Mouse (Mus musculus): Measurements from ENCODE around the gene Pold3.
"Not testable (repeated sequence)": the region's sequence is repeated elsewhere in the genome, so short reads cannot be mapped to it uniquely, and the experiment has no call there.

Pold3 gene

GRCm38 (mm10) chr7:100111506-100111905 is 9.9 kb downstream of the Pold3 start:
- no peak for DNase-seq (ENCODE audit: extremely low spot score)

- peak; percentile 10 for DNase-seq (ENCODE audit: extremely low spot score)
These were observed 13.0 kb downstream of the Pold3 start for GRCm38 (mm10) chr7:100108341-100108740.

GRCm38 (mm10) chr7:100104677-100105076 is 16.7 kb downstream of the Pold3 start:
- DNase-seq (ENCODE audit: extremely low spot score), result no peak

- DNase-seq (ENCODE audit: extremely low spot score), result no peak
These were observed 21.3 kb downstream of the Pold3 start for GRCm38 (mm10) chr7:100100031-100100595.

DNA sequence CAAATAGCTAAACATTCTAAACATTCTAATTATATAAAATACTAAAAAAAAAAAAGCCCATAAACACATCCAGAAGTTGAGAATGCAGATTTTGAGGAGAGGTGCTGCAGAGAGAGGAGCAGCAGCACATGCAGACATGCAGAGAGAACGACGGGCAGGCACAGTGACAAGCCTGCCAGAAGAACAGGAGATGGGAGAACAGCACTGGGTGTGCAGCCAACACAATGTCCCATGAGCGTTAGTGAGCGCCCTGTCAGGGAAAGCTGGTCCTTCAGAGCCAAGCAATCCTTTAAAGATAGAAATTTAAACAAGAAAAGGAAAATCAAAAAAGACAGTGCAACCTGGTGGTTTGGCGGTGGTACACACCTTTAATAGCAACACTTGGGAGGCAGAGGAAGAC is 34.5 kb downstream of the Pold3 start:
- DNase-seq (ENCODE audit: extremely low spot score), result no peak

- DNase-seq (ENCODE audit: extremely low spot score), result no peak
These were observed 35.1 kb downstream of the Pold3 start for GRCm38 (mm10) chr7:100086159-100086755.

DNA sequence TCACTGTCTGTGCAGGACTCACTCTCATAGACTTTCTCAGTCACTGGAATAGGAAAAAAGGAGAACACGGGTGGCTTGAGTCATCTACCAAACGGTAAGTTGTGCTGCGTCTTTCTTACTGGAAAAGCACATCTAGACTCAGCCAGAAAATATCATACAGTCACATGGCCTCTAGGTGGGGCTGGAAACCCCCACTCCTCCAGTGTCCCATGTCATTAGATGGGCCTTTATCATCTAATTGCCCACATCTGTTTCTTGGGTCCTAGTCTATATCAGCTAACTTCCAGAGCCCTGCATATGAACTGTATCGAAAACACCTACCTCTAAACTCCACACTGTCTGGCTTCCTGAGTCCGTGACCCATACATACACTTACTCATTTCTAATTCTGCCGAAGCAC is 37.6 kb downstream of the Pold3 start:
- DNase-seq (ENCODE audit: extremely low spot score), result no peak

GRCm38 (mm10) chr7:100082836-100083235 is 38.5 kb downstream of the Pold3 start:
- no peak for DNase-seq (ENCODE audit: extremely low spot score)

- no peak for DNase-seq (ENCODE audit: extremely low spot score)
These were observed 41.1 kb downstream of the Pold3 start for GRCm38 (mm10) chr7:100080087-100080781.

DNA sequence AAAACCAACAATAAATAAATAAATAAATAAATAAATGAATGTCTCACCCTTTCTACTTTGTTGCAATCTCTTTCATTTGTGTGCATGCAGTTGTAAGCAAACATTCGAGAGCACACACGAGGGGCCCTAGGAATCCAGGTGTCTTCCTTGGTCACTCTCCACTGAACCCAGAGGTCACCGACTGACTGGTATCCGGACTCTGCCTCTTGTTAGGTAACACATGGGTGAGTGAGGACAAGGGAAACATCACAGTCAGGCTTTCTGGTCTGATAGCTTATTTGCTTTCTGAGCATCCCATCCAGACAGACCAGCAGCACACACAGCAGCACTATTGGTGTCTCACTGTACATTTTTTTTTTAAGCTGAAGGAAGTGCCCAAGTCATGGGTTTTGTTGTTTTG is 44.3 kb downstream of the Pold3 start:
- DNase-seq (ENCODE audit: extremely low spot score), result no peak

DNA sequence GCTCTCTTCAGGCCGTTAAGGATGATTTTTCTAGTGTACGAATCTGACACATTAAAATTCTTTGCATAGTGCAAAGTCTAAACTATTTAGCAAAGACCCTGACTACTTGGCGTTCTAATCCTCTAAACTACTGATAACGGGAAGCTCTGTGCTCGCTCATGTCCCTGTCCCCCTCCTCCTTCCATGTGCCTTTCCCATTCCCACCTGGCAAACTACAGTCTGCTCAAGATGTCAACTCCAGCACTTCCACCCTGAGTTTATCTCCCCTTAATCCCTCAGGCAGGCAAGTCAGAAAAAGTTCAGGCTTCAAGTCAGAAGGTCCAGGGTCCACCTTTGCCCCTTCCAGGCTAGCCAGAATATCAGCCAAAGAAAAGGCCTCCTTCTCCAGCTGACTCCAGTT is 45.1 kb downstream of the Pold3 start:
- no peak for DNase-seq (ENCODE audit: extremely low spot score)

GRCm38 (mm10) chr7:100073959-100074358 is 47.4 kb downstream of the Pold3 start:
- no peak for DNase-seq (ENCODE audit: extremely low spot score)

- DNase-seq (ENCODE audit: extremely low spot score), result not testable (repeated sequence)
These were observed 68.4 kb downstream of the Pold3 start for GRCm38 (mm10) chr7:100052991-100053390.

GRCm38 (mm10) chr7:100051904-100052303 is 69.5 kb downstream of the Pold3 start:
- DNase-seq (ENCODE audit: extremely low spot score), result no peak

DNA sequence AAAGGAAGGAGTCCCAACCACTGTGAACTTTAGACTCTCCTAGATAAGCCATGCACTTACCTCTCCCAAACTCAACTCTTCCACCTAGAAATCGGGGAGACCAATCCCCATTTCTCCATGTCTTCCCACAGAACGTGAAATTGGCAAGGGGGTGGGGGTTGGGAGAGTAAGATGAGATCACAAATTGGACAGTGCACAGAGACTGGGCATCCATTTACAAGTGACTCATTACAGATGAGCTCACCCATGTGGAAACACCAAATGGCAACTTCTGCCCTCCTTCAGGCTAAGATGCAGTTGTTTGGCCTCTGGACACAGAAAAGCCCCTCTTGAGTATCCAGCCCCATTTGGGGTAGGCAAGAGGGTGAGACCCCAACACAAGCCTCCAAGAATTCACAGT is 74.9 kb downstream of the Pold3 start:
- DNase-seq (ENCODE audit: extremely low spot score), result no peak

DNA sequence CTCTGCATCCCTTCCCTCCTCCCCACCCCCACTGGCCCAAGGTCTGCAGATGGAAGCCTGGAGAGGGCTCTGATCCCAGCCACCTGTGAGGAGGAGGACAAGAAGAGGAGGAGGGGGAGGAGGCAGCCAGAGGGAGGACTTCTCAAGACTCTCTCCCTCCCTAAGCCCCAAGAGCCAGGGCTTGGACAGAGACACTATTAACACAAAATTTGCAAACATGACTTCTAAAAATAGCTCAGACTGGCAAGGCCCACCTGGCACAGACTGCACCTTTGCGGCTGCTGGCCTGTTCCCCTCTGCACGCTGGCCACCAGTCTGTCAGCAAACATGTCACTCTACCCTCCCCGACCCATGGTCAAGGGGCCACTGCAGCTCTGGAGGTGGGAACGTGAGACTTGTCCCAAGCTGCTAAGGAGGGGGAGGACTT is 77.7 kb downstream of the Pold3 start:
- no peak for DNase-seq (ENCODE audit: extremely low spot score)

GRCm38 (mm10) chr7:100043096-100043495 is 78.3 kb downstream of the Pold3 start:
- no peak for DNase-seq (ENCODE audit: extremely low spot score)

DNA sequence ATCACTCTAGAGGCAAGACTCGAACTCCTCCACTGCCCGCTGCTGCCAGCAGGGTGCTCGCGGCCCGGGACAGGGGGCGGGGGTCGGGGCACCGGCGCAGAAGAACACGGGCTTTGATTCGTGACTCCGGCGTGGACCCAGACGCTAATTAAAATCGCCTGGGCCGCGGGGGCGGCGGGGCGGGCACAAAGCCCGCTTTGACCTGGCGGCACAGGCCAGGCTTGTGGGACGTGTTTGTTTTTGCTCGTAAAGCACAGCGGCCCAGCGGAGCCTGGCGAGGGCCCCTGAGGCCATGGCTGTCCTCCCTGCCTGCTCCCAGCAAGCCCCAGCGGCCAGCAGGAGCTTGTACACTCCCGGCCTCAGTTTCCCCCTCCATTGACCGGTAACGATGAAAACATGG is 79.2 kb downstream of the Pold3 start:
- peak; percentile 58 for DNase-seq (ENCODE audit: extremely low spot score)

GRCm38 (mm10) chr7:100036495-100036894 is 84.9 kb downstream of the Pold3 start:
- DNase-seq (ENCODE audit: extremely low spot score), result no peak

DNA sequence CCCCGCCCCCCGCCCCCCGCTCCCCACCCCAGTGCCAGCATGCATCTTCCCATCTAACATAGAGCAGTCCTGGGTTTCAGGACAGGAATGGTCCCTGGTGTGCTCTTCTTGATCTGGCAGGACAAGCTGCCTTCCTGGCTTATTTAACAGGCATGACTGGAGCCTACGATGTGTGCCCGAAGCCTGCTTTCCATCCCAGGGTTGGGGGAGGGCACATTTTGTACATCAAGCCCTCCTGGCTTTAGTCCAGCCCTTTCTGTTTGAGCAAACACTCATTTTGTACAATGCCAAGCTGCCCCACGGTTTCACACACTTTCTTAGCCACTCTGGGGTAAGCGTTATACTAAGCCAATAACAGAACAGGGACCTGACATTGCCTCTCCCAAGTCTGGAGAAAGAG is 85.3 kb downstream of the Pold3 start:
- DNase-seq (ENCODE audit: extremely low spot score), result no peak

GRCm38 (mm10) chr7:100034815-100035463 is 86.4 kb downstream of the Pold3 start:
- DNase-seq (ENCODE audit: extremely low spot score), result no peak

DNA sequence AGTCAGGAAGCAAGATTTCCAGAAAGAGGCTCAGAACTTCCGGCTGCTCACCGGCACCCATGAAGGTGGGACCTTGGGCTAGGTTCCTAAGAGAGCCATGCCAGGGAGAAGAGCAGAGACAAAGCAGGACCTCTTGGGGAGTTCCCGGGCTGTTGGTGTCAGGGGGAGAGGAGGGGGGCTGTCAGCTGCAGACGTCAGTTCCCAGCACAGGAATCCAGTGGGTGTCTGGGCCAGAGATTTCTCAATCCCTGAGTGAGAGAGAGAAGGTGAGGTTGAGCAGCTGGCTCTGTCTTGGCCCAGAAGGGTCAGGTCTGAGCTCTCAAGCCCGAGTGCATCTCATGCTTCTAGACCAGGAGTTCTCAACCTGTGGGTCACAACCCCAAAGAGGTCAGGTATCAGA is 87.7 kb downstream of the Pold3 start:
- no peak for DNase-seq (ENCODE audit: extremely low spot score)
